Mouse (Mus musculus): ENCODE results near the gene Olfr706. TPM values are rescaled to one million over a fixed set of nuclear protein-coding genes. Genes with fewer than 3 reads are reported as not detected.
"Not testable (repeated sequence)": the region's sequence is repeated elsewhere in the genome, so short reads cannot be mapped to it uniquely, and the experiment has no call there.

Olfr706 gene
- polyA plus RNA-seq (2021) = not detected

- POLR2A ChIA-PET = no interaction called here
- no peak for TF ChIP-seq CTCF (IDR thresholded peaks at IDR 0.05)
- ATAC-seq (no peak), DNase-seq (ENCODE audit: low read depth, low spot score) (no peak)
- CTCF ChIA-PET = no interaction called here
- in situ Hi-C loops (cut with MboI; ENCODE audit: low pct_unique_long_range_greater_than_20kb) = no loop called here
- no peaks in the 10 kb centered on the region for H3K27me3 ChIP-seq
These were observed at the start of gene Olfr706 for GRCm38 (mm10) chr7:106888062-106888461. Gene Olfr706, minus strand, starts transcription at chr7:106888162.

DNA sequence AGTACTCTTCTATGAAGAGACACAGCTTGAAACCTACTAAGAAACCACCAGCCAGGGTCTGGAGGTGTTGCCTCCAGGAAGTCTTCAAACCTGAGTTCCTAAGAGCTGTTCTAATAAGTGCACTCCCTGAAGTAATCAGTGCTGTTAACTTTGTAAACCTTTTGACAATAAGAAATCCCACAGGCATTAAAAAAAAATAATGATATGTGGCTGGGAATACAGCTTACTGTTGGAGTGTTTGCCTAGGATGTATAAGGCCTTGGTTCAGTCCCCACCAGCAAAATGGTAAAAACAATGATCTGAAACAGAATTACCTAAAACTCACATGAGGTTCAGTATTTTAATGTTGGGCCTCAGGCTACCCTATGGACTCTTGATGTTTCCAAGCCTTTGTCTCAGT is 44.2 kb upstream of the Olfr706 start, which contains the start of gene Olfr709-ps1:
Gene Olfr709-ps1 (minus strand): TSS at position 101 of the 400 bp plus-strand sequence.
- ATAC-seq (no peak), DNase-seq (ENCODE audit: low read depth, low spot score) (no peak)
- TF ChIP-seq CTCF (IDR thresholded peaks at IDR 0.05) = no peak
- ChIA-PET POLR2A (no interaction called here), CTCF (no interaction called here)
- in situ Hi-C loops (cut with MboI; ENCODE audit: low pct_unique_long_range_greater_than_20kb) = no loop called here
- no peaks in the 10 kb centered on the region for H3K27me3 ChIP-seq

GRCm38 (mm10) chr7:106920961-106921360 is 33.0 kb upstream of the Olfr706 start:
- DNase-seq (ENCODE audit: low read depth, low spot score); in situ Hi-C loops (cut with MboI; ENCODE audit: low pct_unique_long_range_greater_than_20kb); ATAC-seq; POLR2A ChIA-PET; CTCF ChIA-PET; H3K27me3 ChIP-seq: not testable (repeated sequence)

DNA sequence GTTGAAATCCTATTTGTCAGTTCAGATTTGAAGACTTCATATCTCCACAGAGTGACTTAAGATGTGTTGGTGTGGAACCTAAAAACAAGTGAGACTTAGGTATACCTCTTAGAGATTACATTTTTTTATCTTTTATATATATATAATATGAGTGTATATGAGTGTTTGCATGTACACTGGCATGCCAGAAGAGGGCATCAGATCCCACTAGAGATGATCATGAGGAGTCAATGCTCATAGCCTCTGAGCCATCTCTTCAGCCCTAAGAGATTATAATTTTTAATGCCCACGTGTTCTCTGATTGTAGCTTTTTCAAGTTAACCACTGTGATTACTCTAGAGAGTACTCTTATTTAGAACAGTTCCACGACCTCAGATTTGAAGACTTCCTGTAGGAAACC is 19.7 kb upstream of the Olfr706 start, which contains the start of gene Olfr1532-ps1:
Gene Olfr1532-ps1 (plus strand): TSS at position 326 of the 400 bp plus-strand sequence.
- ATAC-seq (no peak), DNase-seq (ENCODE audit: low read depth, low spot score) (no peak)
- POLR2A ChIA-PET = no interaction called here
- CTCF ChIA-PET = no interaction called here
- TF ChIP-seq CTCF (IDR thresholded peaks at IDR 0.05) = no peak
- H3K27me3 ChIP-seq = no peaks in the 10 kb centered on the region
- in situ Hi-C loops (cut with MboI; ENCODE audit: low pct_unique_long_range_greater_than_20kb) = no loop called here

- ATAC-seq; in situ Hi-C loops (cut with MboI; ENCODE audit: low pct_unique_long_range_greater_than_20kb); DNase-seq (ENCODE audit: low read depth, low spot score); CTCF ChIA-PET; H3K27me3 ChIP-seq; POLR2A ChIA-PET: not testable (repeated sequence)
These were observed 13.2 kb upstream of the Olfr706 start, which contains the start of gene Olfr707 for GRCm38 (mm10) chr7:106901141-106901540. Gene Olfr707, minus strand, starts transcription at chr7:106901241.

DNA sequence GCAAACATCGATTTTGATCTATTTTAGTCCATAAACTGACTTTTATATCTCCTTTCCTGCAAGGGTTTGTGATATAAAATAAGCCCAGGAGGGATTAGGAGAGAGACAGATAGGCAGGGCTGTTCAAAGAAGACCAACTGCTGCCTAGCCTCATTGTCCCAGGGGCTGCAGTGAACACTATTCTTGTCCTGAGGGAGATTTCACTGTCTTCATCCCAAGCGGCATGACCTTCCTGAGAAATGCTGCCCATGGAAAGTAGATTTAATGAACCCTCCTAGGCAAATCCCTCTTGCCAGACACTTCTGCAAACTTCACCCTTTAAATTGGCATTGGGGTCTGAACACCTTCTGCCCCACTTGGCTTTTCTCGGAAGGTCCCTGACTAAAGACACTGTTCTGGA is 11.2 kb downstream of the Olfr706 start, which contains the start of gene Olfr705:
Gene Olfr705 (minus strand): TSS at position 101 of the 400 bp plus-strand sequence.
- no peak for ATAC-seq
- CTCF ChIA-PET = no interaction called here
- no peak for DNase-seq (ENCODE audit: low read depth, low spot score)
- POLR2A ChIA-PET = no interaction called here
- no peaks in the 10 kb centered on the region for H3K27me3 ChIP-seq
- in situ Hi-C loops (cut with MboI; ENCODE audit: low pct_unique_long_range_greater_than_20kb) = no loop called here
- TF ChIP-seq CTCF (IDR thresholded peaks at IDR 0.05) = no peak

DNA sequence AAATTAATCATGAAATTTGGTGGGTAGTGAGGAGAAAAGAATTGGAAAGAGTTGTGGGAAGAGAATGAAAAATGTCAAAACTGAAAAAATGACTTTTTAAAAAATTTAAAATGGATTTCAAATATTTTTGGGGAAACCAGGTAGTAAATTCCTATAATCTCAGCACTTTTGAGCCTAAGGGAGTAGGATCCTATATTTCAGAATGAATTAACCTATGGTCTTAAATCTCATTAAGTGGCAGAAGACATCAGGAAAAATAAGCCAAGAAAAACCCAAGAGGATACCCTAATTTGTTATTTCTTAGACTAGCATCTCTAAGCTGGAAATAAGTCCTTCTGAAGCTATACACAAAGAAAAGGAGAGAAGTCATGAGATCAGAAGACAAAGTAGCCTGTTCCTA is 25.1 kb downstream of the Olfr706 start, which contains the start of gene Olfr704:
Gene Olfr704 (plus strand): TSS at position 301 of the 400 bp plus-strand sequence.
- ATAC-seq (no peak), DNase-seq (ENCODE audit: low read depth, low spot score) (no peak)
- no peaks in the 10 kb centered on the region for H3K27me3 ChIP-seq
- no peak for TF ChIP-seq CTCF (IDR thresholded peaks at IDR 0.05)
- ChIA-PET CTCF (no interaction called here), POLR2A (no interaction called here)
- in situ Hi-C loops (cut with MboI; ENCODE audit: low pct_unique_long_range_greater_than_20kb) = no loop called here

GRCm38 (mm10) chr7:106843060-106843459 is 44.9 kb downstream of the Olfr706 start, which contains the start of gene Olfr703:
Gene Olfr703, plus strand, starts transcription at chr7:106843360.
- POLR2A ChIA-PET = no interaction called here
- no peak for TF ChIP-seq CTCF (IDR thresholded peaks at IDR 0.05)
- no peak for ATAC-seq
- CTCF ChIA-PET = no interaction called here
- in situ Hi-C loops (cut with MboI; ENCODE audit: low pct_unique_long_range_greater_than_20kb) = no loop called here
- no peak for DNase-seq (ENCODE audit: low read depth, low spot score)
- no peaks in the 10 kb centered on the region for H3K27me3 ChIP-seq

DNA sequence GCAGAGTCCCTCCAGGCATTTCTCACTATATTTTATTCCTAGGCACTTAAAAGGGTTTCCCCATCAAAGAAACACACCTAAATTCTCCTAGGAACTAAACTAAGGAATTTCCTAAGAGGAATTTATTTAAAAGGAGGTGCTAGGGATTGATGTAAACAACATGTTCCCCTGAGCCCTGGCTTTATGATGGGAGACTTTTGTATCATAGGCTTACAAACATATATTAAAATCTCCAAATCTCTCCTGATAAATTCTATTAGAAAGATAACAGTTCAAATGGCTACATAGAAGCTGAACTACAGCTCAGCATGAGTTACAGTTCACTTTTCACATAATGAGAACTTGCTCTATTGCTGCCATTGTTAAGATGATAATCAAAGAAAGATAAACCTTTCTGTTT is 54.2 kb downstream of the Olfr706 start, which contains the start of gene Olfr702:
Gene Olfr702 (minus strand): TSS at position 101 of the 400 bp plus-strand sequence.
- peaks cover 4% of the 10 kb centered on the region for H3K27me3 ChIP-seq
- no peak for ATAC-seq
- in situ Hi-C loops (cut with MboI; ENCODE audit: low pct_unique_long_range_greater_than_20kb) = no loop called here
- CTCF ChIA-PET = no interaction called here
- POLR2A ChIA-PET = no interaction called here
- DNase-seq (ENCODE audit: low read depth, low spot score) = no peak
- TF ChIP-seq CTCF (IDR thresholded peaks at IDR 0.05) = no peak

Other genes with a start within 250 kb of the Olfr706 start
- not detected for gene Olfr693, start 207.6 kb downstream of the Olfr706 start, polyA plus RNA-seq (2021)
- not detected for gene Olfr694, start 196.3 kb downstream of the Olfr706 start, polyA plus RNA-seq (2021)
- not detected for gene Olfr695, start 171.8 kb downstream of the Olfr706 start, polyA plus RNA-seq (2021)
- gene Olfr697, start 145.7 kb downstream of the Olfr706 start, polyA plus RNA-seq (2021) = not detected
- not detected for gene Olfr698, start 132.8 kb downstream of the Olfr706 start, polyA plus RNA-seq (2021)
- not detected for gene Olfr699, start 95.0 kb downstream of the Olfr706 start, polyA plus RNA-seq (2021)
- gene Olfr700, start 79.3 kb downstream of the Olfr706 start, polyA plus RNA-seq (2021) = not detected
- gene Olfr701, start 74.0 kb downstream of the Olfr706 start, polyA plus RNA-seq (2021) = 0.04 TPM
- gene Olfr702, start 54.3 kb downstream of the Olfr706 start, polyA plus RNA-seq (2021) = 0.05 TPM
- not detected for gene Olfr703, start 44.8 kb downstream of the Olfr706 start, polyA plus RNA-seq (2021)
- gene Olfr704, start 25.0 kb downstream of the Olfr706 start, polyA plus RNA-seq (2021) = not detected
- gene Olfr705, start 11.3 kb downstream of the Olfr706 start, polyA plus RNA-seq (2021) = not detected
- not detected for gene Olfr707, start 13.1 kb upstream of the Olfr706 start, polyA plus RNA-seq (2021)
- gene Olfr1532-ps1, start 19.8 kb upstream of the Olfr706 start, polyA plus RNA-seq (2021) = not detected
- not detected for gene Olfr709-ps1, start 44.1 kb upstream of the Olfr706 start, polyA plus RNA-seq (2021)
- gene Olfr710, start 60.1 kb upstream of the Olfr706 start, polyA plus RNA-seq (2021) = not detected
- gene Olfr6, start 75.8 kb upstream of the Olfr706 start, polyA plus RNA-seq (2021) = not detected
- gene Olfr711, start 87.3 kb upstream of the Olfr706 start, polyA plus RNA-seq (2021) = not detected
- not detected for gene Olfr2, start 117.9 kb upstream of the Olfr706 start, polyA plus RNA-seq (2021)
- not detected for gene Olfr713, start 143.0 kb upstream of the Olfr706 start, polyA plus RNA-seq (2021)
- not detected for gene Olfr714, start 182.8 kb upstream of the Olfr706 start, polyA plus RNA-seq (2021)
- not detected for gene Olfr17, start 205.1 kb upstream of the Olfr706 start, polyA plus RNA-seq (2021)
- gene Olfr715b, start 222.2 kb upstream of the Olfr706 start, polyA plus RNA-seq (2021) = not detected
- gene Olfr715, start 242.9 kb upstream of the Olfr706 start, polyA plus RNA-seq (2021) = not detected